Mouse (Mus musculus): ENCODE measurements at regions not wholly inside any gene's neighbourhood (a gene's known extent, or its start where the extent isn't known, plus 50 kb on each side); places are given as distances from the start of the nearest gene placed in this dataset.
A peak's percentile ranks its signal among the peaks of the same experiment; 100 is the strongest.

GRCm38 (mm10) chr16:95196141-95196540 is 61.2 kb upstream of the Kcnj15 start:
- no peak for DNase-seq (ENCODE audit: low spot score in 2 of 2)

GRCm38 (mm10) chr16:95196622-95197021 is 60.7 kb upstream of the Kcnj15 start:
- DNase-seq (ENCODE audit: low spot score in 2 of 2) = peak; percentile 36 to 85

GRCm38 (mm10) chr16:95198795-95199563 is 58.4 kb upstream of the Kcnj15 start:
- DNase-seq (ENCODE audit: low spot score in 2 of 2) = no peak

- no peak for DNase-seq (ENCODE audit: low spot score in 2 of 2)
Measured at GRCm38 (mm10) chr16:95202126-95202883, 55.1 kb upstream of the Kcnj15 start.

GRCm38 (mm10) chr16:95203026-95203425 is 54.3 kb upstream of the Kcnj15 start:
- DNase-seq (ENCODE audit: low spot score in 2 of 2) = no peak

GRCm38 (mm10) chr16:95203790-95204189 is 53.6 kb upstream of the Kcnj15 start:
- DNase-seq (ENCODE audit: low spot score in 2 of 2) = no peak

GRCm38 (mm10) chr16:95204507-95204906 is 52.9 kb upstream of the Kcnj15 start:
- no peak for DNase-seq (ENCODE audit: low spot score in 2 of 2)

GRCm38 (mm10) chr16:95206445-95206844 is 50.9 kb upstream of the Kcnj15 start:
- no peak for DNase-seq (ENCODE audit: low spot score in 2 of 2)

GRCm38 (mm10) chr16:95207547-95207946 is 49.8 kb upstream of the Kcnj15 start:
- DNase-seq (ENCODE audit: low spot score in 2 of 2) = no peak

All from spleen, postnatal 4 days (tissue).